Mouse (Mus musculus) liver, embryonic 16.5 days (tissue): Measurements from ENCODE around the gene Cxcl14. TPM values are rescaled to one million over a fixed set of nuclear protein-coding genes. Genes with fewer than 3 reads are reported as not detected.

Source experiments
- ATAC-seq: fragments of 200-750 bp; cut with Nextera tagmentation; 2 replicates; pipeline ENCODE4 v1.8.0; 2017; ENCODE audit warnings: low read depth, mild to moderate bottlenecking, moderate number of reproducible peaks, moderate library complexity
- H3K27ac ChIP-seq: fragments of 300-500 bp; sonication (generic); 2 replicates; pipeline ENCODE4 v1.5.1; 2014; ENCODE audit warnings: mild to moderate bottlenecking, low read length
- H3K27me3 ChIP-seq: fragments of 300-500 bp; sonication (generic); 2 replicates; pipeline ENCODE4 v1.6.1; 2014; ENCODE audit warnings: low read depth, low read length, mixed read lengths; ENCODE audit not compliant: control insufficient read depth, insufficient read depth
- H3K36me3 ChIP-seq: fragments of 300-500 bp; sonication (generic); 2 replicates; pipeline ENCODE4 v1.6.1; 2014; ENCODE audit warnings: mild to moderate bottlenecking; ENCODE audit not compliant: control insufficient read depth, insufficient read depth
- H3K4me1 ChIP-seq: fragments of 300-500 bp; sonication (generic); 2 replicates; pipeline ENCODE4 v1.6.1; 2014; ENCODE audit warnings: low read depth, low read length, mixed read lengths; ENCODE audit not compliant: control insufficient read depth
- H3K4me2 ChIP-seq: fragments of 300-500 bp; sonication (generic); 2 replicates; pipeline ENCODE4 v1.6.1; 2014; ENCODE audit warnings: low read depth, low read length, mixed read lengths
- H3K4me3 ChIP-seq: fragments of 300-500 bp; sonication (generic); 2 replicates; pipeline ENCODE4 v1.5.1; 2014; ENCODE audit warnings: low read depth, mild to moderate bottlenecking, low read length
- H3K9ac ChIP-seq: fragments of 300-500 bp; sonication (generic); 2 replicates; pipeline ENCODE4 v1.6.1; 2014; ENCODE audit warnings: low read depth, low read length
- H3K9me3 ChIP-seq: fragments of 300-500 bp; sonication (generic); replicated peaks from 2 replicates; pipeline ENCODE4 v1.6.1; 2016; ENCODE audit warnings: low read length; ENCODE audit not compliant: control insufficient read depth
- WGBS: fragments of 180-500 bp; shearing (Covaris S2); extraction: QIAGEN DNeasy Blood & Tissue Kit; methylation state at CpG from one replicate; pipeline ENCODE4 v1.1.7; 2014; ENCODE audit not compliant: insufficient replicate concordance; 5-methylcytosine and 5-hydroxymethylcytosine counted together
- polyA plus RNA-seq: library from polyadenylated mRNA; unstranded; fragments of >200 nt; fragmentation: Nextera tagmentation; extraction: Ambion mirVana; gene quantifications from 2 replicates; pipeline ENCODE4 v1.2.1, GENCODE M21; 2015

The Cxcl14 gene
- polyA plus RNA-seq, 1 experiment from 2014 or later: 0.06 TPM

GRCm38 (mm10) chr13:56280356-56280755 is 16.0 kb downstream of the Cxcl14 start:
- Histone ChIP-seq H3K9ac (no peak overlapping the region), H3K27me3 (no peaks in the 10 kb centered on the region), H3K27ac (no peak overlapping the region), H3K9me3 (no peaks in the 10 kb centered on the region), H3K36me3 (no peaks in the 10 kb centered on the region), H3K4me3 (no peak overlapping the region), H3K4me2 (no peak overlapping the region), H3K4me1 (no peaks in the 10 kb centered on the region)
- no peak for ATAC-seq
- 67% methylated on average over 6 of the region's 6 CpGs for WGBS

GRCm38 (mm10) chr13:56279439-56279838 is 16.9 kb downstream of the Cxcl14 start:
- no peak overlapping the region for H3K4me2 ChIP-seq
- H3K9me3 ChIP-seq: no peaks in the 10 kb centered on the region
- 21% methylated on average over 8 of the region's 8 CpGs for WGBS
- no peaks in the 10 kb centered on the region for H3K27me3 ChIP-seq
- ATAC-seq: no peak
- no peak overlapping the region for H3K4me3 ChIP-seq
- no peak overlapping the region for H3K27ac ChIP-seq
- no peaks in the 10 kb centered on the region for H3K36me3 ChIP-seq
- H3K9ac ChIP-seq: no peak overlapping the region
- H3K4me1 ChIP-seq: no peaks in the 10 kb centered on the region

- Histone ChIP-seq H3K4me3 (no peak overlapping the region), H3K36me3 (no peaks in the 10 kb centered on the region), H3K9ac (no peak overlapping the region), H3K4me1 (no peaks in the 10 kb centered on the region), H3K27me3 (no peaks in the 10 kb centered on the region), H3K27ac (no peak overlapping the region), H3K9me3 (no peaks in the 10 kb centered on the region), H3K4me2 (no peak overlapping the region)
- WGBS: 43% methylated on average over 2 of the region's 2 CpGs
- ATAC-seq: no peak
Observed at GRCm38 (mm10) chr13:56275171-56275570, 21.2 kb downstream of the Cxcl14 start.

- Histone ChIP-seq H3K9me3 (no peaks in the 10 kb centered on the region), H3K27me3 (no peaks in the 10 kb centered on the region)
- 61% methylated on average over 13 of the region's 13 CpGs for WGBS
Observed at GRCm38 (mm10) chr13:56270124-56270523, 26.2 kb downstream of the Cxcl14 start.

GRCm38 (mm10) chr13:56267396-56267795 is 29.0 kb downstream of the Cxcl14 start:
- Histone ChIP-seq H3K4me3 (no peak overlapping the region), H3K36me3 (no peaks in the 10 kb centered on the region), H3K9ac (no peak overlapping the region), H3K9me3 (no peaks in the 10 kb centered on the region), H3K27ac (no peak overlapping the region), H3K4me1 (no peaks in the 10 kb centered on the region), H3K4me2 (no peak overlapping the region), H3K27me3 (peaks cover under 1% of the 10 kb centered on the region; the same call in 1 of the 2 replicates)
- 60% methylated on average over 4 of the region's 4 CpGs for WGBS
- no peak for ATAC-seq

More at GRCm38 (mm10) chr13:56270124-56270523, 26.2 kb downstream of the Cxcl14 start:
- no peak overlapping the region for H3K27ac ChIP-seq
- no peak overlapping the region for H3K4me3 ChIP-seq
- no peaks in the 10 kb centered on the region for H3K36me3 ChIP-seq
- H3K4me1 ChIP-seq: no peaks in the 10 kb centered on the region
- no peak overlapping the region for H3K4me2 ChIP-seq
- ATAC-seq: no peak
- no peak overlapping the region for H3K9ac ChIP-seq

- Histone ChIP-seq H3K4me1 (no peaks in the 10 kb centered on the region), H3K4me3 (no peak overlapping the region), H3K9ac (no peak overlapping the region), H3K4me2 (no peak overlapping the region), H3K36me3 (no peaks in the 10 kb centered on the region), H3K27me3 (peaks cover 10% of the 10 kb centered on the region), H3K9me3 (no peaks in the 10 kb centered on the region), H3K27ac (no peak overlapping the region)
- 33% methylated on average over 8 of the region's 8 CpGs for WGBS
- no peak for ATAC-seq
Observed at GRCm38 (mm10) chr13:56266435-56266834, 29.9 kb downstream of the Cxcl14 start.

- Histone ChIP-seq H3K4me1 (no peaks in the 10 kb centered on the region), H3K36me3 (no peaks in the 10 kb centered on the region), H3K9ac (no peak overlapping the region), H3K4me3 (no peak overlapping the region), H3K4me2 (no peak overlapping the region), H3K27ac (no peak overlapping the region), H3K27me3 (peaks cover 16% of the 10 kb centered on the region), H3K9me3 (no peaks in the 10 kb centered on the region)
- no peak for ATAC-seq
- 39% methylated on average over 5 of the region's 5 CpGs for WGBS
Observed at GRCm38 (mm10) chr13:56265661-56266060, 30.7 kb downstream of the Cxcl14 start.

- H3K27me3 ChIP-seq: peaks cover 48% of the 10 kb centered on the region
- no peaks in the 10 kb centered on the region for H3K9me3 ChIP-seq
- WGBS: 27% methylated on average over 4 of the region's 4 CpGs
- no peak overlapping the region for H3K9ac ChIP-seq
- no peak overlapping the region for H3K27ac ChIP-seq
- no peaks in the 10 kb centered on the region for H3K4me1 ChIP-seq
- H3K36me3 ChIP-seq: no peaks in the 10 kb centered on the region
- no peak for ATAC-seq
- H3K4me2 ChIP-seq: no peak overlapping the region
- H3K4me3 ChIP-seq: no peak overlapping the region
Observed at GRCm38 (mm10) chr13:56262269-56262668, 34.1 kb downstream of the Cxcl14 start.

GRCm38 (mm10) chr13:56260344-56260780 is 36.0 kb downstream of the Cxcl14 start:
- H3K4me3 ChIP-seq: no peak overlapping the region
- no peak overlapping the region for H3K4me2 ChIP-seq
- H3K9me3 ChIP-seq: no peaks in the 10 kb centered on the region
- WGBS: 3% methylated on average over 17 of the region's 17 CpGs
- H3K27me3 ChIP-seq: peaks cover 66% of the 10 kb centered on the region
- no peaks in the 10 kb centered on the region for H3K36me3 ChIP-seq
- no peak overlapping the region for H3K27ac ChIP-seq
- H3K9ac ChIP-seq: no peak overlapping the region
- no peaks in the 10 kb centered on the region for H3K4me1 ChIP-seq
- ATAC-seq: no peak
